In genomic region chr16:25255186-25255585, GRCm38 (mm10) we compare ENCODE assay signal across 12 mouse cellular contexts. TPM values are rescaled to one million over a fixed set of nuclear protein-coding genes. Genes with fewer than 3 reads are reported as not detected.
DNase-seq lines count a peak whose midpoint lies in the region; ATAC-seq and TF ChIP-seq lines count a peak whose summit lies in the region.
"Had no signal": no experiment of that assay in that cellular context is flagged by ENCODE, and none has a peak within 500 bp of the region (broad histone marks: within the 10 kb centered on the region; RNA-seq: fewer than 3 reads in every experiment).

No protein-coding gene starts in this region.

- H3K9ac ChIP-seq in forebrain, embryonic 15.5 days (replicated peaks), result no peak overlapping the region
- no peak overlapping the region for H3K9ac ChIP-seq in lung, embryonic 14.5 days
- H3K9ac ChIP-seq: embryonic facial prominence, embryonic 13.5 days; limb, embryonic 13.5 days had no signal

- intact Hi-C loops in heart, postnatal 10 days (cut with DNase I), result no loop called here

- TF ChIP-seq POLR2A in lung, adult 2 months (IDR thresholded peaks at IDR 0.05; ENCODE audit: borderline replicate concordance, extremely low read depth, low read depth, low read length), result no peak

- no peaks in the 10 kb centered on the region for H3K27me3 ChIP-seq in forebrain, embryonic 15.5 days
- H3K27me3 ChIP-seq in forebrain, embryonic 10.5 days (ENCODE audit: poor library complexity, severe bottlenecking), result no peaks in the 10 kb centered on the region
- H3K27me3 ChIP-seq in lung, embryonic 14.5 days (ENCODE audit: insufficient read depth, low read length), result no peaks in the 10 kb centered on the region
- H3K27me3 ChIP-seq: embryonic facial prominence, embryonic 13.5 days; limb, embryonic 13.5 days had no signal

- TF ChIP-seq CTCF in lung, embryonic 14.5 days (IDR thresholded peaks at IDR 0.05; ENCODE audit: low read depth), result no peak
- no peak for TF ChIP-seq CTCF in lung, adult 2 months (IDR thresholded peaks at IDR 0.05; ENCODE audit: insufficient read depth, low read length)

- no peaks in the 10 kb centered on the region for H3K36me3 ChIP-seq in forebrain, embryonic 15.5 days
- no peaks in the 10 kb centered on the region for H3K36me3 ChIP-seq in forebrain, embryonic 10.5 days (replicated peaks)
- no peaks in the 10 kb centered on the region for H3K36me3 ChIP-seq in lung, embryonic 14.5 days (ENCODE audit: insufficient read depth)
- H3K36me3 ChIP-seq: embryonic facial prominence, embryonic 13.5 days; limb, embryonic 13.5 days had no signal

- no peak overlapping the region for H3K4me2 ChIP-seq in forebrain, embryonic 15.5 days (replicated peaks)
- H3K4me2 ChIP-seq in lung, embryonic 14.5 days, result peak overlapping the region; percentile 18; the same call in 1 of the 2 replicates
- H3K4me2 ChIP-seq: embryonic facial prominence, embryonic 13.5 days; limb, embryonic 13.5 days had no signal

- no peak for DNase-seq in forebrain, embryonic 10.5 days (ENCODE audit: extremely low spot score, low spot score)
- peak; percentile 88 for DNase-seq in lung, embryonic 14.5 days
- no peak for DNase-seq in lung, adult 2 months
- peak; percentile 52 to 54 for DNase-seq in heart, postnatal 10 days
- peak; percentile 67 for DNase-seq in lung, postnatal 10 days
- no peak for DNase-seq in spleen, postnatal 36 days (ENCODE audit: low spot score in 2 of 2)
- DNase-seq in urinary bladder, postnatal 10 days (ENCODE audit: low spot score), result no peak

- H3K4me1 ChIP-seq in forebrain, embryonic 15.5 days, result peaks cover 9% of the 10 kb centered on the region; the same call in 1 of the 2 replicates
- H3K4me1 ChIP-seq in forebrain, embryonic 10.5 days, result no peaks in the 10 kb centered on the region
- H3K4me1 ChIP-seq in lung, embryonic 14.5 days (ENCODE audit: insufficient read depth), result no peaks in the 10 kb centered on the region
- no peaks in the 10 kb centered on the region for H3K4me1 ChIP-seq in lung, adult 2 months (ENCODE audit: control insufficient read depth, insufficient read depth, low read length)

- no peak overlapping the region for H3K4me3 ChIP-seq in forebrain, embryonic 15.5 days
- no peak overlapping the region for H3K4me3 ChIP-seq in forebrain, embryonic 10.5 days
- no peak overlapping the region for H3K4me3 ChIP-seq in lung, embryonic 14.5 days (ENCODE audit: low read depth, low read length)
- H3K4me3 ChIP-seq in lung, adult 2 months (replicated peaks; ENCODE audit: extremely low read depth, low read depth, low read length), result no peak overlapping the region
- H3K4me3 ChIP-seq: embryonic facial prominence, embryonic 13.5 days; limb, embryonic 13.5 days; myocyte had no signal

- peak; percentile 74 for ATAC-seq in forebrain, embryonic 15.5 days (replicated peaks)
- peak; percentile 89 for ATAC-seq in lung, embryonic 14.5 days (ENCODE audit: insufficient read depth)

- 56% methylated on average over 11 of the region's 11 CpGs for WGBS in forebrain, embryonic 15.5 days
- 94% methylated on average over 11 of the region's 11 CpGs for WGBS in forebrain, embryonic 10.5 days
- WGBS in lung, embryonic 14.5 days, result 37% methylated on average over 11 of the region's 11 CpGs
- WGBS in lung, adult 2 months, result 59% methylated on average over 11 of the region's 11 CpGs

- peak overlapping the region; percentile 83 for H3K27ac ChIP-seq in forebrain, embryonic 15.5 days (replicated peaks)
- H3K27ac ChIP-seq in forebrain, embryonic 10.5 days, result no peak overlapping the region
- peak overlapping the region; percentile 38; the same call in 1 of the 2 replicates for H3K27ac ChIP-seq in lung, embryonic 14.5 days (ENCODE audit: low read depth)
- H3K27ac ChIP-seq: embryonic facial prominence, embryonic 13.5 days; limb, embryonic 13.5 days had no signal

- no peaks in the 10 kb centered on the region for H3K9me3 ChIP-seq in forebrain, embryonic 15.5 days
- no peaks in the 10 kb centered on the region for H3K9me3 ChIP-seq in forebrain, embryonic 10.5 days
- H3K9me3 ChIP-seq in lung, embryonic 14.5 days (ENCODE audit: low read depth, low read length), result no peaks in the 10 kb centered on the region
- H3K9me3 ChIP-seq: embryonic facial prominence, embryonic 13.5 days; limb, embryonic 13.5 days had no signal

RNA-seq across cellular contexts. Expression of gene Tprg, which starts 31.4 kb away (rescaled TPM):
- polyA plus RNA-seq in forebrain, embryonic 15.5 days (2015; fragmentation: Nextera tagmentation; extraction: Ambion mirVana), result not detected in 2 replicates
- polyA plus RNA-seq in forebrain, embryonic 10.5 days (2016; fragmentation: Nextera tagmentation; extraction: Ambion mirVana), result not detected in 2 replicates
- polyA plus RNA-seq in lung, embryonic 14.5 days (2014; fragmentation: Nextera tagmentation; extraction: Ambion mirVana), result 0.23 and 0.28 TPM in 2 replicates
- 2.6 TPM in 1 of 2 replicates, not detected in the other for polyA plus RNA-seq in lung, adult 2 months (2012; rRNA removed)
- not detected for total RNA-seq in heart, postnatal 10 days (2021)
- total RNA-seq: hematopoietic stem cell, adult 5-6 weeks had no signal
- polyA plus RNA-seq: limb, embryonic 13.5 days; myocyte had no signal

Comparison
In these comparisons a context has a peak if more than half of its experiments do, and no peak if none do; other contexts are left out.
1. DNase-seq: peak in lung, embryonic 14.5 days (single experiment), heart, postnatal 10 days (2 of 2) and lung, postnatal 10 days (single experiment); none in forebrain, embryonic 10.5 days (single experiment), lung, adult 2 months (single experiment), spleen, postnatal 36 days (0 of 2) and urinary bladder, postnatal 10 days (single experiment).